Mouse (Mus musculus) B cell, adult 62 days (primary cell): ENCODE data around the gene Vopp1. TPM values are rescaled to one million over a fixed set of nuclear protein-coding genes. Genes with fewer than 3 reads are reported as not detected.

Experiments
- total RNA-seq: library from RNA; stranded (reverse); gene quantifications from 4 replicates; pipeline ENCODE4 v1.2.4, GENCODE M21; 2023

Vopp1 gene
- 9.8 to 15.6 TPM (median 14.3 TPM) in 4 replicates for total RNA-seq

GRCm38 (mm10) chr6:57824422-57825258 lies at the start of gene Vopp1:
Gene Vopp1, minus strand, starts transcription at chr6:57825159.

DNA sequence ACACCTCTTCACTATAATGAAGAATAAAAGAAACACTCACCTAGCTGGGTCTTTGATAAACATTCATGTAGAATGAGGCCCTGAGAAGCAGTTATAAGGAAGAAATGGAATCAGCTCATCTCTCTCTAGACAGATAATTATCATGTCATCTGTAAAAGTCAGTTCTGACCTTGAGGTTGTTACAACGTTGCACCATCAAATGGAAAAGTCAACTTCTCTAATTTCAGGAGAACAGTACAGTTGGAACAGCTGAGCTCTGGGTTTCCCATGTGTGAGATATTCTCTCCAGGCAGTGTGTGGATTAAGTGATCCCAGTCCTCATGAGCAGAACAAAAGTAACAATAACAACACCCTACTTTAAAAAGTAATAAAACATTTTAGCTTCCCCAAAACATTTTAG lies 25.3 kb upstream of the Vopp1 start, which contains the start of gene Vmn1r21:
Gene Vmn1r21, minus strand, starts transcription at position 58 of the 400 bp plus-strand sequence.

GRCm38 (mm10) chr6:57702376-57702742 lies 122.6 kb downstream of the Vopp1 start, which contains the start of gene Lancl2:
Gene Lancl2, plus strand, starts transcription at chr6:57702540.

GRCm38 (mm10) chr6:57691467-57692261 lies 133.3 kb downstream of the Vopp1 start, which contains the start of gene Pyurf:
Gene Pyurf, minus strand, starts transcription at chr6:57692078.

Other genes with a start within 250 kb of the Vopp1 start
- 20.4 to 36.7 TPM (median 24.4 TPM) in 4 replicates for gene Herc6, start 244.2 kb downstream of the Vopp1 start, total RNA-seq
- 4.2 to 5.2 TPM (median 5.1 TPM) in 4 replicates for gene Pyurf, start 133.1 kb downstream of the Vopp1 start, total RNA-seq
- gene Lancl2, start 122.6 kb downstream of the Vopp1 start, total RNA-seq, result 7.8 to 10.2 TPM (median 8.4 TPM) in 4 replicates
- not detected in 4 replicates for gene Vmn1r21, start 25.2 kb upstream of the Vopp1 start, total RNA-seq
- gene Vmn1r22, start 82.9 kb upstream of the Vopp1 start, total RNA-seq, result not detected in 4 replicates
- gene Vmn1r23, start 101.7 kb upstream of the Vopp1 start, total RNA-seq, result not detected in 4 replicates
- not detected in 4 replicates for gene Vmn1r24, start 136.3 kb upstream of the Vopp1 start, total RNA-seq
- not detected in 4 replicates for gene Vmn1r25, start 155.7 kb upstream of the Vopp1 start, total RNA-seq
- gene Vmn1r26, start 190.0 kb upstream of the Vopp1 start, total RNA-seq, result not detected in 4 replicates